Mouse (Mus musculus) limb, embryonic 14.5 days (tissue): Measurements from ENCODE around the gene Dnaja4. TPM values are rescaled to one million over a fixed set of nuclear protein-coding genes. Genes with fewer than 3 reads are reported as not detected.

Experiments used
- ATAC-seq: fragments of 200-750 bp; cut with Nextera tagmentation; 2 replicates; pipeline ENCODE4 v1.8.0; 2017; ENCODE audit warnings: low read depth, moderate number of reproducible peaks, moderate TSS enrichment; ENCODE audit not compliant: low FRiP score
- DNase-seq: peaks from one replicate; pipeline ENCODE4 v3.0.0-alpha.2; 2015; ENCODE audit warnings: low spot score
- H3K27ac ChIP-seq: fragments of 300-500 bp; sonication (generic); replicated peaks from 2 replicates; pipeline ENCODE4 v1.5.1; 2014; ENCODE audit warnings: low read depth, mild to moderate bottlenecking, low read length, moderate library complexity, mixed read lengths
- H3K27me3 ChIP-seq: fragments of 300-500 bp; sonication (generic); 2 replicates; pipeline ENCODE4 v1.6.1; 2014; ENCODE audit warnings: low read length, mixed read lengths; ENCODE audit not compliant: control insufficient read depth, insufficient read depth
- H3K36me3 ChIP-seq: fragments of 300-500 bp; sonication (generic); 2 replicates; pipeline ENCODE4 v1.6.1; 2014; ENCODE audit warnings: mild to moderate bottlenecking, low read length, moderate library complexity, mixed read lengths; ENCODE audit not compliant: control insufficient read depth, insufficient read depth
- H3K4me1 ChIP-seq: fragments of 300-500 bp; sonication (generic); 2 replicates; pipeline ENCODE4 v1.6.1; 2014; ENCODE audit warnings: antibody characterized with exemption, low read length, mixed read lengths; ENCODE audit not compliant: control insufficient read depth, insufficient read depth
- H3K4me2 ChIP-seq: fragments of 300-500 bp; sonication (generic); replicated peaks from 2 replicates; pipeline ENCODE4 v1.6.1; 2014; ENCODE audit warnings: low read depth, mild to moderate bottlenecking, low read length, moderate library complexity; ENCODE audit not compliant: severe bottlenecking
- H3K4me3 ChIP-seq: fragments of 300-500 bp; sonication (generic); replicated peaks from 2 replicates; pipeline ENCODE4 v1.5.1; 2014; ENCODE audit warnings: low read length
- H3K9ac ChIP-seq: fragments of 300-500 bp; sonication (generic); 2 replicates; pipeline ENCODE4 v1.6.1; 2014; ENCODE audit warnings: mild to moderate bottlenecking, low read depth, low read length, moderate library complexity; ENCODE audit not compliant: severe bottlenecking
- H3K9me3 ChIP-seq: fragments of 300-500 bp; sonication (generic); 2 replicates; pipeline ENCODE4 v1.6.1; 2016; ENCODE audit warnings: low read length; ENCODE audit not compliant: control insufficient read depth
- POLR2A ChIP-seq: fragments of 200-500 bp; IDR thresholded peaks from 2 replicates; pipeline ENCODE4 v1.8.0; 2012; ENCODE audit warnings: inconsistent platforms, mild to moderate bottlenecking, moderate library complexity, borderline replicate concordance; ENCODE audit not compliant: insufficient read depth, insufficient read length; ENCODE audit errors: extremely low read depth
- WGBS: fragments of 180-500 bp; shearing (Covaris S2); extraction: QIAGEN DNeasy Blood & Tissue Kit; methylation state at CpG from one replicate; pipeline ENCODE4 v1.1.7; 2014; 5-methylcytosine and 5-hydroxymethylcytosine counted together
- polyA plus RNA-seq, 2 experiments: library from polyadenylated mRNA; depleted of rRNA in 1 of 2; stranded (reverse) in 1 of 2; unstranded in 1 of 2; fragments of >200 nt; fragmentation: Nextera tagmentation in 1 of 2; extraction: Ambion mirVana in 1 of 2; gene quantifications; 2 replicates each; pipeline versions ENCODE4 v1.2.1 to v1.2.3; 2012 to 2014

Dnaja4 gene
- polyA plus RNA-seq (2012; rRNA removed) = 12.0 and 12.1 TPM in 2 replicates
- polyA plus RNA-seq (2014; fragmentation: Nextera tagmentation; extraction: Ambion mirVana) = 11.2 and 13.0 TPM in 2 replicates

DNA sequence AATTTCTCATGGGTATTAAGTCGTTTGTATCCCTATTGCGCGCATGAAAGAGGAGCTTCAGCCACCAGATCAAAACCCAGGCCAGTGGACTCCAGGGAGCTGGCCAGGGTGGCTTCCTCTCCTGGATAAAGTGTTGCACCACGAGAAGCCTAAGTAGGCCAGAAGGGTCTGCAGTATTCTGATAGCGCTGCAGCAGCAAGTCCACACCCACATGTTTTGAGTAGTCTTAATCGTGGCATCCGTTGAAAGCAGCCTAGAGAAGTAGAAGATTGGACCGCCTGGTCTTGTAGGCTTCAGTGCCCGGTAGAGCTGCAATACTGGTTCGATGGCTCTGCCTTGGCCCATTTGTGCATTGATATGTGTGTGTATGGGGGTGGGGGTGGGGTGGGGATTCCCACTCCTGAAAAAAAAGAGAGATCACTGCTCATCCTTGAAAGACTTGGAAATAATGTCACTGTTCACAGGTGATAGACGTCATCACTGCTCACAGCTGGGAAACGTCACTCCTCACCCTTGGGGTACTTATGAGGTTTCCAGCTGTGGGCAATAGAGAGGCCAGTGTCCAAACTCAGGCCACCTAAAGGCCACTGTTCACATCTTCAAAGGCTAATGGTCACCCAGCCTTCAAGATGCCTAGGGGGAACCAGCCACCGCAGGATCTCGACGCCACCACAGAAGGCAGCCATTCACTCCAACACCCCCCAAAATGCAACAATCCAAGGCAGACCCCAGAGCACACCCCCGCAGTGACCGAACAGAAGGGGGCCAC, at the start of gene Dnaja4:
TSS of gene Dnaja4 (plus strand) at position 556 of the 769 bp plus-strand sequence.
- ATAC-seq = no peak
- Histone ChIP-seq H3K36me3 (no peaks in the 10 kb centered on the region), H3K4me1 (peaks cover 14% of the 10 kb centered on the region), H3K4me3 (peak within 1 kb of the TSS; percentile 75), H3K4me2 (peak within 1 kb of the TSS; percentile 94), H3K9me3 (no peaks in the 10 kb centered on the region), H3K27ac (peak within 1 kb of the TSS; percentile 61), H3K9ac (peak within 1 kb of the TSS; percentile 82), H3K27me3 (no peaks in the 10 kb centered on the region; the same call in 1 of the 2 replicates)
- 58% methylated on average over 17 of the region's 17 CpGs for WGBS
- DNase-seq = no peak
- TF ChIP-seq POLR2A = no peak

DNA sequence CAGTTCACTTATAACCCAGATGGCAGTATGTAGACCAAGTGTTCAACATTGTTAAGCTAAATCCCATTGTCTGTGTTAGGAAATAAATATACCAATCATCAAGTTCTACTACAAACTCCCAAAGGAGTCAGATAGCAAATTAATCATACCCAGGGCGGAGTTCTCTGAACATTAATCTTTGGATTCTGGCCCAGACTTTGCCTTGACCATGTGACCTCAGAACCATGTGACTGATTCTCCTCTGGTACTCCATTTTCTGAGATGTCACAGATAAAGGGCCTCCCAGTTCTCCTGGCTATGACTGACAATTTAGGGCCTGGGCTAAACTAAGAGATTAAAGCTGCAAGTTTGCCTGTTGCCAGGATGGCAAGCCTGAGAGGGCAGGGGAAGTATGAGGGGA, 49.3 kb upstream of the Dnaja4 start:
- 88% methylated on average over 1 of the region's 1 CpGs for WGBS
- ATAC-seq = no peak
- no peak for TF ChIP-seq POLR2A

DNA sequence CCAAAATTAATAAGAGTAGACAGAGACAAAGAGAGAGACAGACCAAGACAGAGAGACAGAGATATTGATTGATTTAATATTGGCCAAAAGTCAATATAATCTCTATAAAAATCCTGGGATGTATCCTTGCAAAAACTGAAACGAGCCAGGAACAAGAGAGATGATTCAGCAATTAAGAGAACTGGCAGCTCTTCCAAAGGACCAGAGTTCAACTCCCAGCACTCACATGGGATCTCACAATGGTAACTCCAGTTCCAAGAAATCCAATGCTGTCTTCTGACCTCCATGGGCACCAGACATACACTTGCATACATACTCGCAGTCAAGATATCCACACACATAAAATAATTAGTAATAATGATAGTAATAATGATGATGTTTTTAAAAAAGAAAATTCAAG, 45.9 kb upstream of the Dnaja4 start:
- no peaks in the 10 kb centered on the region for H3K4me1 ChIP-seq
- DNase-seq (no peak), ATAC-seq (no peak)
- TF ChIP-seq POLR2A = no peak
- WGBS = 77% methylated on average over 2 of the region's 2 CpGs
- H3K27ac ChIP-seq = no peak overlapping the region
- H3K27me3 ChIP-seq = no peaks in the 10 kb centered on the region
- no peak overlapping the region for H3K4me3 ChIP-seq
- no peaks in the 10 kb centered on the region for H3K9me3 ChIP-seq
- H3K4me2 ChIP-seq = no peak overlapping the region
- H3K36me3 ChIP-seq = no peaks in the 10 kb centered on the region
- no peak overlapping the region for H3K9ac ChIP-seq

More for the DNA sequence above, 49.3 kb upstream of the Dnaja4 start:
- no peaks in the 10 kb centered on the region for H3K27me3 ChIP-seq
- no peaks in the 10 kb centered on the region for H3K4me1 ChIP-seq
- no peaks in the 10 kb centered on the region for H3K36me3 ChIP-seq
- H3K9me3 ChIP-seq = no peaks in the 10 kb centered on the region
- DNase-seq = no peak
- H3K4me3 ChIP-seq = no peak overlapping the region
- no peak overlapping the region for H3K27ac ChIP-seq
- H3K9ac ChIP-seq = no peak overlapping the region
- H3K4me2 ChIP-seq = no peak overlapping the region

DNA sequence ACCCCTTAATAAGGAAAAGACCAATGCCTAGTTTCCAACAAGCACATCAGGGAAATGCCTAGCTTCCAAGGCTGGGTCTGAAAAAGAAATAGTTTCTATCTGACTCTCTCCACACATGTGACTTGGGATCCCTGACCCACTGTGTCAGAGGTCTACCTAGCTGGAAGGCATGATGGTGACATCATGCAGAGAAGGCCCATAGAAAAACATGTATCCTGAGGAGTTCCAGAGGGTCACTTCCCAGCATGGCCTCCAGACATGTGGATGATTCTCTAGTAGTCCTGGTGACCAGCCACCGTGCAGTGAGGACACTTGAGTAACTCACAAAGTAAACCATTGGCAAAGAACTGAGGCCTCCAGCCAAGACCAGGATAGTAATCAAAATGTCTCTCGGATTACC, 42.8 kb upstream of the Dnaja4 start:
- ATAC-seq (no peak), DNase-seq (no peak)
- H3K27me3 ChIP-seq = no peaks in the 10 kb centered on the region
- H3K36me3 ChIP-seq = no peaks in the 10 kb centered on the region
- 82% methylated on average over 2 of the region's 2 CpGs for WGBS
- no peak overlapping the region for H3K9ac ChIP-seq
- no peaks in the 10 kb centered on the region for H3K4me1 ChIP-seq
- TF ChIP-seq POLR2A = no peak
- H3K27ac ChIP-seq = no peak overlapping the region
- H3K9me3 ChIP-seq = no peaks in the 10 kb centered on the region
- H3K4me3 ChIP-seq = no peak overlapping the region
- H3K4me2 ChIP-seq = no peak overlapping the region

GRCm38 (mm10) chr9:54656402-54656801, 42.3 kb upstream of the Dnaja4 start:
- no peak overlapping the region for H3K9ac ChIP-seq
- no peak for TF ChIP-seq POLR2A

More at GRCm38 (mm10) chr9:54656402-54656801, 42.3 kb upstream of the Dnaja4 start:
- H3K9me3 ChIP-seq = no peaks in the 10 kb centered on the region
- no peak overlapping the region for H3K4me2 ChIP-seq
- no peaks in the 10 kb centered on the region for H3K4me1 ChIP-seq
- no peak overlapping the region for H3K27ac ChIP-seq
- 83% methylated on average over 6 of the region's 6 CpGs for WGBS
- ATAC-seq (no peak), DNase-seq (no peak)
- H3K27me3 ChIP-seq = no peaks in the 10 kb centered on the region
- no peak overlapping the region for H3K4me3 ChIP-seq
- no peaks in the 10 kb centered on the region for H3K36me3 ChIP-seq
